Mouse (Mus musculus) monocyte, adult 5-6 weeks (primary cell): ENCODE measurements around the gene Dennd2d. TPM values are rescaled to one million over a fixed set of nuclear protein-coding genes. Genes with fewer than 3 reads are reported as not detected.

Experiments used
- ATAC-seq: fragments of 153-309, 156-312 bp; replicated peaks from 2 replicates; pipeline ENCODE4 v1.8.0; 2017; ENCODE audit warnings: mild to moderate bottlenecking; ENCODE audit not compliant: low TSS enrichment, insufficient number of reproducible peaks, severe bottlenecking, poor library complexity, low FRiP score
- total RNA-seq: library from RNA; stranded (forward); fragments of 200-1000, 200-491, 200-594 nt; gene quantifications from 3 replicates; pipeline ENCODE4 v1.2.3, GENCODE M21; 2017

Gene Dennd2d
- total RNA-seq, 1 experiment from 2014 or later: 25.0 TPM

DNA sequence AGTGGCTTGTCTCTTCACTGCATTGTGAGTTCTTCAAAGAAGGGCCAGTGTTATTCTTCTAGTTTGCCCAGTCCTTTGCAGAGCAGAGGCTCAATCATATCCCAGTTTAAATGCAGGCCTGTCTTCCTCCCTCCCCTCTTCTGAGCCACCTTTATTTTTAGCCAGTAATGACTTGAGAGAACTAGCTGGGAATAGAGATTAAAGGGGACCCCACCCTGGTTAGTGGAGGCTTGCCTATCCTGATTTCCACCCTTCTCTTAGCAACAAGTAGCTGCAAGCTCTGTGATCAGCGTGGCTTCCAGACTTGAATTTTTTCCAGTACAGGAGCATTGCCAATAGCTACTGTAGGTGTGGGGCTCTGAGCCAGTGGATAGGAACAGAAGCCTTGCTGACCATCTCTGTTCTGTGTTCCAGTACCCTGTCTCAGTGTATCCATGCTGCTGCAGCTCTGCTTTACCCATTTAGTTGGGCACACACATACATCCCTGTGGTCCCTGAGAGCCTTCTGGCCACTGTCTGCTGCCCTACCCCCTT, 12.3 kb downstream of the Dennd2d start:
- ATAC-seq: no peak

- ATAC-seq: peak; percentile 36
Measured at GRCm38 (mm10) chr3:106495346-106496044, 13.3 kb downstream of the Dennd2d start.

DNA sequence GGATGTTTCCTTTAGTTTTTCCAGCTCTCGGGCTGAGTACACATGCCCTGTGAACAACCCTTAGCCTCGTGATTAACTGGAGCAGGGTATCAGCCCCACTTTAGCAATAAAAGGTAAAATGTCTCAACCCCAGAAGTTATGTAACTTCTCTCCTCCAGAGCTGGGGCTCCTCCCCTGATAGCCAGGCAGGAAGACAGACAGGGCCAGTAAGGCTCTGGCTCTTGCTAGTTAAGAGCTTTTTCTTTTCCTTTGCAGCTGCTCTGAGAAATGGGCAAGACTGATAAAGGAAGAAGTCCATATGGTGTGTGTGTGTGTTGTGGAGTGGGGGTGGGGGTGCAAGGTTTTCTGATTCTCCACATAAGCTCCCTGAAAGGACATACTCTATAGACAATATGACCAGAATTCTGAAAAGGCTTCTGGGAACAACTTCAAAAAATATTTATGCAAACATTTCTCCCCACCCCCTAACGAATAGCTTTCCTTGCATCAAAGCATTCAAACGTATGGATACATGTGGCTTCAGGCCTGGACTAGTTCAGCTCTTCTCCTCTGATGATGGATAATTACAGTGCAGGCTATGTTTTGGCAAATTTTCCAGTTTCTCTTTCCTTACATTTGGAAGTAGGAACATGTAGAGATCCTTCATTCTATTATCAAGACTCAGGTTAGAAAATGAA, 14.0 kb downstream of the Dennd2d start:
- peak; percentile 32 for ATAC-seq

- no peak for ATAC-seq
Measured at GRCm38 (mm10) chr3:106496996-106497395, 14.8 kb downstream of the Dennd2d start.

DNA sequence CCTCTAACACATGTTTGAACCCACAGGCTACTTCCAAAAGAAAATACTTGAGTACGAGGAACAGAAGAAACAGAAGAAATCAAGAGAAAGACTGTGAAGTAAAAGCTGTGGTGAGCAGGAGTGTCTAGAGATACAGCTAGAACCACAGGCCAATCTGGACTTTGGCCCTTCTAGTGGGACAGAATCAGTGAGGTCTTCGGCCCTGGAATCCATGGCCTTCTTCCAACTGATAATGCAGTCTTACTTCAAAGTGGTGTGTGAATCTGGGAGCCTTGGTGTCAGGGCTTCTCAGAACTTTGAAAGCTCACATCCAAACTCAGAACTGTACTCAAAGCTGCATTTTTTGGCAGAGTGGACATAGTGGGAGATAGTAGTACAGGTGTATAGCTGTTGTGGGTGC, 18.3 kb downstream of the Dennd2d start:
- ATAC-seq: no peak

DNA sequence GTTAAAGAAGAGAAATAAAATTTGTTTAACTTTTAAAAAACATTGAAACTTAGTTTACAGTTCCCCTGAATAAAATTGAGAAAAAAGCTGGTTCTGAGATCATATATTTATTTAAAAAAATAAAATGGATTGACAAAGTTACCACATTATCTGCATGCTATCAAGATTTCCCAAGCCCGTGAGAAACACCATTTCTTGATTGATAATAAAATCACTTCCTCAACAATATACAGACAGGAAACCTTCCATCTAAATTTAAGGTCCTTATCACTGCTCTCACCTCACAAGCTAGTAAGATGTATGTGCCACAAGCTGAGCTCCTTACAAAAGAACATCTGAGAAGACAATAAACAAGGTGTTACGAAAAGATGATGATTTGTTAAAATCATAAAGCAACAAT, 20.7 kb downstream of the Dennd2d start:
- no peak for ATAC-seq

DNA sequence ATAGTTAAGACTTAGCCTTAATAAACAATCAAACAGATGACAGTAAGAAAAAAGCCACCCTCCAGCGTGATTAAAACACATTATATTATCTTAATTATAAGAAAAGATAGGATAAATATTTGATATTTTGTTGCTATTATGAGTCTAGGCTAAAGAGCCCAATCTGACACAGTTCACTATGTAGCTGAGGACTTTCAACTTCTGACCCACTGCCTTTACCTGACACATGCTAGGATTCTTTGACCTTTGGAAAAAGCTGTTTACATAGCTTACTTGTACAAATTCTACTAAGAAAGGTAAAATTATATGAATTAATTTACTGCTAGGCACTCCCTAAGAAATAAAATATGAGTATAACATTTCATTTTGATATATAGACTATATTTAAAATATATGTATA, 28.5 kb downstream of the Dennd2d start:
- no peak for ATAC-seq

DNA sequence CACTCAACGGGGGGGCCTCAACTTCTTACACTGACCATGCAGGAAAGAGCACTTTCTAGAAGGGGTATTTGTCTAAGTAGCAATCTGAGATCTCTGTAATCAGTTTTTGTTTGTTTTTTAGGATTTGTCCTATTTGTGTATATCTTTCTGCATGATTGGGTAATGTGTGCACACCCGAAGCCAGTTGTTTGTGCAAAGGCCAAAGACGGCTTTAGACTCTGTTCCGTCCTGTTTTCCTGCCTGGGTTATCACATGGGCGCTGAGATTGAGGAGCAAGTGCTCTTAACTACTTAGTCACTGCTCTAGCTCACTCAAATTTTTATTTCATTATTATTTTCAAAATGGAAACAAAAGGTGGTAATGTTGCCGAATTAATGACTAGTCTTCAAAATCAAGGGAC, 32.8 kb downstream of the Dennd2d start:
- ATAC-seq: no peak

DNA sequence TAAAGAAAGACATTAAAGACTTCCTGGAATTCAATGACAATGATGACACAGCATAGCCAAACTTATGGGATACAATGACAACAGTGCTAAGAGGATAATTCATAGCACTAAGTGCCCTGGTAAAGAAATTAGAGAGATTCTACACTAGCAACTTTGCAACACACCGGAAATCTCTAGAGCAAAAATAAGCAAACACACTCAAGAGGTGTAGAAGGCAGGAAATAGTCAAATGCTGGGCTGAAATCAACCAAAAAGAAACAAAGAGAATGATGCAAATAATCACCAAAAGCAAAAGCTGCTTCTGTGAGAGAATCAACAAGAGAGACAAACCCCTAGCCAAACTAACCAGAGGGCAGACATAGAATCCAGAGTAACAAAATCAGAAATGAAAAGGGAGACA, 40.5 kb downstream of the Dennd2d start:
- ATAC-seq: no peak

DNA sequence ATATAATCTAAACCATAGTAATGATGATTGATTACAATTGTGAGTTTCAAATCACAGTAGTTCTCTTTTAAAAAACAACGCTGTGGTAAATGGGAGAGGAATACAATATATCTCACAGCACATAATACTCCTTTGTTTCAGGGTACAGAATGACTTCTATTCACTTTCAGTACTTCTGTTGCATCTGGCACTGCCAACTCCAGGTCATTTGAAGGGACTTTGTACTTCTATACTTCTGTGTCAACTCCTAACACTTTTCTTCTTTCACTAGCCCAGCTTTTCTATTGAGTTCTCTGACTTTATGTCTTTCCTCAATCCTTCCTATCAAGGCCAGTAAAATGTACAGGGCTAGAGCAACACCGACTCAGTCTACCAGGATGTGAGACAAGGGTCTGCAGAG, 44.2 kb downstream of the Dennd2d start:
- ATAC-seq: no peak

GRCm38 (mm10) chr3:106528032-106528431, 45.8 kb downstream of the Dennd2d start:
- no peak for ATAC-seq

DNA sequence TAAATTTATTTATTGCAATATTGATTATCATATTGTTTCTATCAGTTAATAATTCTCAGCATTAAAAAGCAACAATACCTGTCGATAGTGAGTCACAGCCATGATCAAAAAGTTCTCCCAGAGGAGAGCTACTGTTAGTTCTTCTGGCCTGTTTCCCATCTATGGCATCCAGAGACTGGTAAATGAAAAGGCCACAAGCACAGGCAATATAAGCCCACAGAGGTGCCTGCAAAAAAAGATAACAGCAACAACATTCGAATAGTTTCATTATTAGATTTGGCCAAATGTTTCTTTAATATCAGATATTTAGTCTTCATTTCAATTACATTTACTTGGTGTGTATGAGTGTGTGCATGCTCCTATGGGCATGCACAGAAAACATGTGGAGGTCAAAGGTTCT, 51.1 kb downstream of the Dennd2d start:
- ATAC-seq: no peak

GRCm38 (mm10) chr3:106544721-106545316, 62.6 kb downstream of the Dennd2d start:
- no peak for ATAC-seq

GRCm38 (mm10) chr3:106547171-106547923, 65.1 kb downstream of the Dennd2d start, which contains the start of the genes Dram2 and Cept1:
TSS of gene Dram2 (plus strand) at chr3:106547798.
TSS of gene Cept1 (minus strand) at chr3:106547802.
- peak; percentile 88 for ATAC-seq

GRCm38 (mm10) chr3:106547924-106548539, 65.8 kb downstream of the Dennd2d start:
- peak; percentile 71 for ATAC-seq

- ATAC-seq: no peak
Measured at GRCm38 (mm10) chr3:106548971-106549370, 66.8 kb downstream of the Dennd2d start.
